Mouse (Mus musculus) macrophage (primary cell): ENCODE measurements at regions not wholly inside any gene's neighbourhood (a gene's known extent, or its start where the extent isn't known, plus 50 kb on each side); places are given as distances from the start of the nearest gene placed in this dataset.

Experiments
- H3K27ac ChIP-seq: fragments of 350-480 bp; formaldehyde crosslinking; 2 replicates; pipeline ENCODE4 v1.9.0; 2021
- H3K36me3 ChIP-seq: fragments of 350-480 bp; formaldehyde crosslinking; 2 replicates; pipeline ENCODE4 v1.9.0; 2021; ENCODE audit errors: inconsistent target
- H3K4me3 ChIP-seq: fragments of 350-480 bp; formaldehyde crosslinking; 2 replicates; pipeline ENCODE4 v1.9.0; 2021; ENCODE audit errors: inconsistent target
- H3K79me2 ChIP-seq: fragments of 350-480 bp; formaldehyde crosslinking; 2 replicates; pipeline ENCODE4 v1.9.0; 2021; ENCODE audit errors: inconsistent target
- WGBS: methylation state at CpG from one replicate; pipeline ENCODE4 v1.1.7; 2026; ENCODE audit warnings: inconsistent platforms; ENCODE audit not compliant: missing documents; 5-methylcytosine and 5-hydroxymethylcytosine counted together

DNA sequence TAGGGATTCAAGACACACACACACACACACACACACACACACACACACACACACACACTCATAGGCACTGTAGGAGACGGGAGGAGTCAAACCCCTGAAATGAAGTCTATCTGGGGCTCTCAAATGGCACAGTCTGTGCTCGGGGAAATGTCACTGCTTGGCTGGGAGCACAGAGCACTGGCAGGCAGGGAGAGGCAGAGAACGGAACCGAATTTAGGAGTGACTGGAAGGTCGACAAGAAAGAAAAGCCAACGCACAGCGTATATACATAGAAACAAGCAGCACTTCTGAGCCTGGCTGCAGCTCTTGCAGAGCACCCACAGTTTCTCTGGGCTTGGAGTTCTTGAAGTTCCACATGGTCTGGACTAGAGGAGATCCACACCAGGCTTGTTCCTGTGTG, 160.1 kb upstream of the Zfp703 start:
- H3K36me3 ChIP-seq, result no peaks in the 10 kb centered on the region
- H3K79me2 ChIP-seq, result no peaks in the 10 kb centered on the region
- WGBS, result 92% methylated on average over 7 of the region's 7 CpGs
- no peak overlapping the region for H3K27ac ChIP-seq
- H3K4me3 ChIP-seq, result no peak overlapping the region

DNA sequence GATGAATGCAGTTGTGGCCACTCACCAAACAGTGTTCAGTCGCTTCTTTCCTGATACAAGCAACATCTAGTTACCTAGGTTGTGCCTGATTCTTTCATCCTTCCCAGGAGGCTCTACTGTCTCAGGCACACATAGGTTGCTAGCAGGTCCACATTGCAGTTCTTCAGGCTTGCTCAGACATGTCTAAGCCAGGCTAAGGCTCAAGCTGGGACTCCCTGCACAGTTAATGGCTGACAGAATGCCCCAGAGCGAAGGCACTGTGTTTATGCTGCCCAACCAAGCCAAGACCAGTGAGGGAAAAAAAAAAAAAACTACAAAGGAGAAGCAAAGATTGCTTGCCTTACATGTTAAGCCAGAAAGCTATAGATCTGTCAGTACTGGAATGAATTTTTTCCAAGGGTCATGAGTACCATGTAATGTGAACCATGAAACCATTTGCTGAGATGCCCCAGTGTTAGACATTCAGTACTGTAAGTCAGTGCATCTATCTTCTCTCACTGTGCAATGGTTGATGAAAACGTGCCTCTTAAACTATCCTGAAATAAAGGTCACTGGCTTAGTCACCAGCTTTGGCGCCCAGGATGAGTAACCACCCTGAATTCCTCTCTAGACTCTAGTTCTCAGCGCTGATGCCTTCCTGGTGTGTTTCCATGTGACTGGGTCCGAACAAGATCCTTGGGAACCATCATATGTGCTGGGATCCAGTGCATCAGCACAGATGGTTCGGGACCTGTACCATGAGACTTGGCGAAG, 152.8 kb upstream of the Zfp703 start:
- H3K79me2 ChIP-seq, result no peaks in the 10 kb centered on the region
- no peak overlapping the region for H3K4me3 ChIP-seq
- no peaks in the 10 kb centered on the region for H3K36me3 ChIP-seq
- no peak overlapping the region for H3K27ac ChIP-seq
- 91% methylated on average over 8 of the region's 8 CpGs for WGBS

DNA sequence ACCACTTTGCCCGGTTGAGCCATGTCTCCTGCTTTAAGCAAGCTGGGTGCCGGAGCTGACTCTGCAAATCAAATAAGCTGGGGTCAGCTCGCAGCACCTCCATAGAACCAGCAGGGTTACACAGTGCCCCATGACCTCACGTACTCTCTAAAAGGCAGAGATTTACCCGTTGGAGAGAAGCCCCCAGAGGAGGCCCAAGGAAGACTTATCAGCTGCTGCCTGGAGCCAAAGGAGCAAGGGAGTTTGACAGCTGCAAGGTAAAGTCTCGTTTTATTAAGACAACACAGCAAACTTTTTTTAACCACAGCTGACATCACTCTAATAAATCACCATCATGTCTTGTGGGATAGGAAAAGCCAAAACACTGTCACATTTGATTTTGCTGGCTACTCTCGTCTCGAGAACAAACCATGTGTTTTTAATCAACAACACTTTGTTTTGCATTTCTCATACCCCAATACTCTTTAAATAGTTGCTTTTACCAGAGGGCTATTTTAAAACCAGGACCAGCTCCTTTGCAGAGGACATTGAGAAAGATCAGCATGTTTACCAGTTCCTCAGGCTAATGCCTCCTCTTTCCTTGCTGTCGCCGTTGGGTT, 148.7 kb upstream of the Zfp703 start:
- no peak overlapping the region for H3K27ac ChIP-seq
- WGBS, result 59% methylated on average over 10 of the region's 10 CpGs
- H3K79me2 ChIP-seq, result no peaks in the 10 kb centered on the region
- H3K4me3 ChIP-seq, result no peak overlapping the region
- no peaks in the 10 kb centered on the region for H3K36me3 ChIP-seq

DNA sequence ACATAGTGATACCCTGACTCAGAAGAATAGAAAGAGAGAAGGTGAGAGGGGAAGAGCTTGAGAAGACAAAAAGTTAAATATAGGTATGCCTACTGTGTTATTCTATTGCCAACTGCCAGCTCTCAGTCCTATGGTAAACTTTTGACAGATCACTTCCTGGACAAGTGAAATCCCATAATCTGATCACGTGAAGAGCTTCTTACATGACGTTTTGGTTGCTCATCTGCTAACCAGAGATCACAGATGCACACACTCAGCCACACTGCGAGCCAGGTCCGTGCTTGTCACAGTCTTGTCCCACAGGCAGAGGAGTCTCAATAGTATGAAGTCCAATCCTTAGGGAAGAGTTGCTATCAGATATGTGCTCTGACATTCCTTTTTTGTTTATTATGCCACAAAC, 147.8 kb upstream of the Zfp703 start:
- H3K79me2 ChIP-seq, result no peaks in the 10 kb centered on the region
- no peak overlapping the region for H3K4me3 ChIP-seq
- WGBS, result 82% methylated on average over 4 of the region's 4 CpGs
- no peaks in the 10 kb centered on the region for H3K36me3 ChIP-seq
- H3K27ac ChIP-seq, result no peak overlapping the region

DNA sequence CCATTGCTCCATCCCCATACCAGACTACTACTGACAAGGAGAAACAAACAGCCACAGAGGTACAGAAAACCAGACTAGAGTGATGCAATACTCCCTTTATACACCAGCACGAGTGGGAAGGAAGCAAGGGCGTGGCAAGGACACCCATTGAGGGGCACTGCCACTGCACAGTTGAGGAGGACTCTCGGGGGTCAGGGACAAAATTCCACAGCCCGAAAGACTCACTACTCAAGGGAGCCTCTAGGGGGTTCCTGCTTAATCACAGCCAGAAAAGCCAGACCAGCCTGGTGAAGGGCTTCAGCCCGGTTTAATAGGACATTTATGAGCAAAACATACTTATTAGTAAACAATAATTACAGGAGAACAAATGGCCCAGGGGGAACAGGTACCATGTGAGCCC, 146.0 kb upstream of the Zfp703 start:
- Histone ChIP-seq H3K36me3 (no peaks in the 10 kb centered on the region), H3K79me2 (no peaks in the 10 kb centered on the region), H3K27ac (no peak overlapping the region), H3K4me3 (no peak overlapping the region)
- 34% methylated on average over 5 of the region's 5 CpGs for WGBS

DNA sequence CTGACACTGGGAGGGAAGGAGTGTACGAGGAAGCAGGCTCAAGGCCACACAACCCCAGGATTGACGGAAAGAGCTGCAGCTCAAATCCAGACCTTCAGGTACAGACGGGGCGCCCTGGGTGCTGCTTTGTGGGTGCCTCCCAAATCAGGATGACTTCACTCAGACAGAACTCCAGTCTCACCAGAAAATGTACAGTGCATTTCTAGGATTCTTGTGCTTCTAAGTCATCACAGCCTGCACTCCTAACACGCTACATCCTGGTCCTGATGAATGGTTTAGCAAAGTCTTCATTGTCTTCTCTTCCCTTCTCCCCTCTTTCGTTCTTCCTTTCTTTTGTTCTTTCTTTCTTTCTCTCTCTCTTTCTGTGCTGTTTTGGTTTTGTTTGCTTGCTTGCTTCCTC, 145.3 kb upstream of the Zfp703 start:
- no peak overlapping the region for H3K27ac ChIP-seq
- 85% methylated on average over 6 of the region's 6 CpGs for WGBS
- H3K79me2 ChIP-seq, result no peaks in the 10 kb centered on the region

DNA sequence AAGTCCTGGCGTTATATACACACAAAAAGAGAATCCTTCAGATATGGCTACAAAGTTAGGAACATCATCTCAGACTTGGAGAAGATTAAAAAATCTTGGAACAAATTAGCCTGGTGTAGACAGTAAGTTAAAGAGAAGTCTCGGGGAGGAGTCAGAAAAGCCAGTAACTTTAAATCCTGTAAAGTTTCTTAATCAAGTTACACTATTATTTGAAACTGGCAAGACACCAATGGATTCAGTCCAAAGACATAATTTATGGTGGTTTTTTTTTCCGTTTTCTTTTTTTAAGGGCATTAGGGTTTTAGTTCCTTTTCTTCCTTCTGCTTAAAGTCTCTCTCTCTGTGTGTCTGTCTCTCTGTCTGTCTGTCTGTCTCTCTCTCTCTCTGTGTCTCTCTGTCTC, 144.6 kb upstream of the Zfp703 start:
- H3K27ac ChIP-seq, result no peak overlapping the region
- no peak overlapping the region for H3K4me3 ChIP-seq
- H3K36me3 ChIP-seq, result no peaks in the 10 kb centered on the region
- WGBS, result 30% methylated on average over 3 of the region's 3 CpGs
- no peaks in the 10 kb centered on the region for H3K79me2 ChIP-seq

More for the DNA sequence above, 145.3 kb upstream of the Zfp703 start:
- Histone ChIP-seq H3K36me3 (no peaks in the 10 kb centered on the region), H3K4me3 (no peak overlapping the region)

DNA sequence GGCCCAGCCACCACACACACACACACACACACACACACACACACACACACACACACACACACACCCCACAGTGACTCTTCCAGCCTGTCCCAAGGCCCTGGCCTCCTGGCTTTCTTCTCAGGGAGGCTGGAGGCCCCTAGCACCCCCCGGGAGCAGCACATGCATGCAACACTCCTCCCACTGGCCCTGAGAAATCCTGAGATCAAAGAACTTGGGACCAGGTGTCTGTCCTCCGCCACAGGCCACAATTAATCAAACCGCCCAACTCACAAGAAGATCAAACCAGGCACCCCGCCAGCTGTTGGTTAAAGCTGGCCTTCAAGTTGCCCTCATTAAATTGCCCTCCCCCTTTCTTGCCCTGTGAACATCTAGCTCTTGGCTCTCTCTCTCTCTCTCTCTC, 143.8 kb upstream of the Zfp703 start:
- Histone ChIP-seq H3K27ac (no peak overlapping the region), H3K79me2 (no peaks in the 10 kb centered on the region), H3K36me3 (no peaks in the 10 kb centered on the region), H3K4me3 (no peak overlapping the region)
- WGBS, result 72% methylated on average over 4 of the region's 4 CpGs

DNA sequence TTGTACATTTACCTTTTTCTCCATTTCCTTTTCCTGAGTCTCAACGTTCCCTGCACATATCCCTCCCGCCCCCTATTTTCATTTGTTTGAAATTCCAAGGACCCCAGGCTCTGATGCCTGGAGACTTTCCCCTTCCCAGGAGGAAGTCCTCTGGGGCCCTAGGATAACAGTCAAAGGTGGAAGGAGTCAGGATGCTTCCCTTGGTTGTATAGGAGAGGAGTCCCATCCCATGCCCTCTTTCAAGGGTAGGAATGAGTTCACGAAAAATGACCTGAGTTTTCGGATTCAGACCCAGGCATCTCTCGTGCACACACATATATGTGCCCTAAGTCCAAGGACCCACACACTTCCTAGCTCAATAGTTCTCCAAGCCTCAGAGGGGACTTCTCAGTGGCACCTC, 143.3 kb upstream of the Zfp703 start:
- WGBS, result 77% methylated on average over 5 of the region's 5 CpGs
- Histone ChIP-seq H3K79me2 (no peaks in the 10 kb centered on the region), H3K27ac (no peak overlapping the region), H3K36me3 (no peaks in the 10 kb centered on the region), H3K4me3 (no peak overlapping the region)

DNA sequence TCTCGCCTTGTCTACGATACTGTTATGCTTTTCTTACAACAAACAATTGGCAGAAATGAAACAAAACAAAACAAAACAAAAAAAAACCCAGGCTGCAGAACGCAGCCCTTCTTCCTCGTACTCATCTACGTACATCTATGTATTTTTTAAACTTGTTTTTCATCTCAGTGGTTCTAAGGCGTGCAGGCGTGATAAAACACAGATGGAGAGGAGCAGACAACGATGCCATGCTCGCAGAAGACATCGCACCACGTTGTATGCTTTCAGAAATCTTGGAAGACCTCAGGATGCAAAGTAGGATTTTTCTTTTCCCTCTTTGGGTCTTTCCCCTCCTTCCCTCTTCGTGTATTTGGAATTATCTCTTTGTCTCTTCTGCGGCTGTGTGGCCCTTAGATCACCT, 142.5 kb upstream of the Zfp703 start:
- no peaks in the 10 kb centered on the region for H3K36me3 ChIP-seq
- H3K27ac ChIP-seq, result no peak overlapping the region
- no peaks in the 10 kb centered on the region for H3K79me2 ChIP-seq
- H3K4me3 ChIP-seq, result no peak overlapping the region
- 95% methylated on average over 13 of the region's 13 CpGs for WGBS

DNA sequence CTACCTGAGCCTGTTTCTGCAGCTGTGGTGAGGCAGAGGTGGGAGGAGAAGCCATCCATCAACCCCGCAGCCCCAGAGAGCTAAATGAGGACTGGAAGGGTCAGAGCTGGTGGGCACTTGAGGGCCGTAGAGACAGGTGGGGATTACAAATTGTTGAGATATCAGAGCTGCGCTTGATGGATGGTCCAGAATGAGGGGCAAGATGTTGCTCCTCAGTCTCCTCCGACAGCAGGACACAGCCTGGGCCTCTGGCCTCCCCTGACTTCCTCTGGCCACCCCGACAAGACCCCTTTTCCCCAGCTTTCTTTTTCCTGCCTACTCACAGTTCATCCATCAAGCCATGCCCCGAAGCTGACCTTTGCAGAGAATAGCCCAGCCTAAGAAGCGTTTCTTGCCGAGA, 142.0 kb upstream of the Zfp703 start:
- no peaks in the 10 kb centered on the region for H3K79me2 ChIP-seq
- no peaks in the 10 kb centered on the region for H3K36me3 ChIP-seq
- 74% methylated on average over 8 of the region's 8 CpGs for WGBS
- H3K27ac ChIP-seq, result 0 out of 2 replicates have a peak overlapping the region, but pooled peaks have one; percentile 0
- no peak overlapping the region for H3K4me3 ChIP-seq

DNA sequence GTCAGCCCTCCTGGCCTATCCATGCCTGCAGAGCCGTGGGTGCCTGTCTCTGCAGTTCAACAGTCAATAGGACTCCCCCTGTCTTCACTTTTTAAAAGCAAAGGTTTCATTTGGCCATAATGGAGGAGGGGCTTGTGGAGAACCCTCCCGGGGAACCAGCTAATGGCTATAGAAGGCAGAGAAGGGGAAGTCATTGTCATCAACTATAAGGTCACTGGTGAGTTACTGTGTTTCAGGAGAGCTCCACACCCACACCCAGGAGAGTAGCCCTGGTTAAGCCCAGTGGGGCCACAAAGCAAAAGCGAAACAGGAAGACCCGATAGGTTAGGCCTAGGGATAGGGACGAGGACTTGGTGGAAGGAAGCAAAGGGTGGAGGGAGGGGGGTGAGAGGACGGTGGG, 141.5 kb upstream of the Zfp703 start:
- no peak overlapping the region for H3K4me3 ChIP-seq

DNA sequence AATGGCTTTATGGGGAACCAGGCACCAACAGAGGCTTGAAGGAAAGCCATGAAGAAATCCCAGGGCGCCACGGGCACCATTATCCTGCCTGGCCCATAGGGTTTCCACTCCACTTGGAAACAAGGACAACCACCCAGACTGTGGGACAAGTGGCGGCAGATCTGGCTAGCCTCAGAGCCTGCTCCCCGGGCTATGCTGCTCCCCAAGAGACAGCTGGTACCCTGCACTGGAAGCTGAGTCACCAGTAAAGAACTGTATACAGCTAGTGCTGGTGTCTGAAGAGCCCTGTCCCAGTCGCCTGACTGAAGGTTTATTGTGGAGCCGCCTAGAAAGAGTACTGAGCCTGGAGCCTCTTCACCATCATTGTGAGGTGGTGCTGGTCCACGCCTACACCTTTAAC, 140.6 kb upstream of the Zfp703 start:
- WGBS, result 97% methylated on average over 7 of the region's 7 CpGs
- H3K79me2 ChIP-seq, result no peaks in the 10 kb centered on the region

More for the DNA sequence above, 141.5 kb upstream of the Zfp703 start:
- WGBS, result 9% methylated on average over 6 of the region's 6 CpGs
- Histone ChIP-seq H3K36me3 (no peaks in the 10 kb centered on the region), H3K27ac (0 out of 2 replicates have a peak overlapping the region, but pooled peaks have one; percentile 0), H3K79me2 (no peaks in the 10 kb centered on the region)

DNA sequence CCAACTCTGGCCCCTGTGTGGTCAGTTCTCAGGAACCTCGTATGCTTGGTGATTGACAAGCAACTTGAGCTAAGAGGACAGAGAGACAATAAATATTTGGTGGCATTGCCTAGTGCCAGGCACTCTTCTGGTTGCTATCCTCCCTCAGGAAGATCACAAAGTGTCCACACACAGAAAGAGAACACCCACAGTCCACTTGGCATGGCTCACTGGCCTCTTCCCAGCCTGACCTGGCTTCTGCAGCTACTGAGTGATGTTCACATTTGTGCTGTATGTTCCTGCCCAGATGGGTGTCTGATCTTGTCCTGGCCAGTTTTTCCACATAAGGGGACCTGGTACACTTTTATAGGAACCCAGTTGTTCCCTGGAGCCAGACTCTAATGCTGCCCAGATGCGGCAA, 136.8 kb upstream of the Zfp703 start:
- WGBS, result 91% methylated on average over 2 of the region's 2 CpGs
- no peak overlapping the region for H3K4me3 ChIP-seq
- H3K27ac ChIP-seq, result no peak overlapping the region
- H3K79me2 ChIP-seq, result no peaks in the 10 kb centered on the region
- H3K36me3 ChIP-seq, result no peaks in the 10 kb centered on the region

More for the DNA sequence above, 140.6 kb upstream of the Zfp703 start:
- H3K36me3 ChIP-seq, result no peaks in the 10 kb centered on the region
- H3K27ac ChIP-seq, result no peak overlapping the region
- no peak overlapping the region for H3K4me3 ChIP-seq

DNA sequence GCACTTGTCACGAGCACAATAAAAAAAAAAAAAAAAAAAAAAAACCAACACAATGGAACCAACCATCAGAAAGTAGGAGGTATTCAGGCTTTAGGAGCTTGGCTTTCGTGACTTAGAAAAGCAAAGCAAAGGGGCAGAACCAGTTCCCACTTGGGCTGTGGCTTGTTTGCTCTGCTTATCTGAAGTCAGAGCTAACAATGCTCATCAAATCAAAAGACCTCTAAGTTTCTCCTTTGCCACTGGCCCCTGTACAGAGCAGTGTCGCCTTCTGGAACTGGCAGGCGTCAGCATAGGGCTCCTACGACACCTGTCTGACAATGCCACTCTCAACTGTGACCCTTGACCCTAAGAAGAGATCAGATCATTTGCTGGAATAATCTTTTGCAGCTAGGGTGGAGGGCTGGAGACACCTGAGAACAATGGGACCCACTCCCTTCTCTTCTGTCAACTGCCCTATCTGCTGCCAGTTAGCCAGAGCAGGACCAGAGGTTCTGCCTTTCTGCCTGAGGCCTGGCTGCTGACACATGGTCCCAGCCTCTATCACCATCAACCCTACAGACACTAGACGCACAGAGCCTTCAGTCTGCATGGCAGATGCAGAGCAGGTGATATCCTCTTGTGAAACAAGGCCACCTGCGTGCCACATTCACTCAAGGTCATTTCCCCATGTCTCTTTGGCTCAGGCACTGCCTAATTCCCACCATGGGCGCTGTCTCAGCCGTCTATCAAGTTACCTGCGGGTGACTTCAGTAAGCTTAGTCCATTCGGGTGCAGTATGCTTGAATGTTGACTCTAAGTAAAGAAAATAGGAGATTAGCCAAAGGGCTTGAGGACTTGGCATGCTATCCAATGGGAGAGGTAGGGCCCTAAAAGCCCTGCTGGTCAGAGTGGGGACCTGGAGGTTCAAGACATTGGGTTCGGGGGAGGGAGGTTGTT, 136.1 kb upstream of the Zfp703 start:
- no peaks in the 10 kb centered on the region for H3K79me2 ChIP-seq
- H3K4me3 ChIP-seq, result no peak overlapping the region
- 93% methylated on average over 12 of the region's 12 CpGs for WGBS
- H3K36me3 ChIP-seq, result no peaks in the 10 kb centered on the region
- no peak overlapping the region for H3K27ac ChIP-seq
